Mouse (Mus musculus) layer of hippocampus, adult 8-10 months (tissue): Measurements from ENCODE around the gene Pdzd7. TPM values are rescaled to one million over a fixed set of nuclear protein-coding genes. Genes with fewer than 3 reads are reported as not detected.
A peak's percentile ranks its signal among the peaks of the same experiment; 100 is the strongest.

Experiments
- DNase-seq, 2 experiments: peaks; one replicate each; pipeline ENCODE4 v3.0.0; 2022; ENCODE audit warnings: low spot score in 2 of 2
- total RNA-seq, 4 experiments: library from RNA; stranded (reverse); gene quantifications; 2 replicates each; pipeline ENCODE4 v1.2.4; 2022

Pdzd7 gene
- total RNA-seq, 4 experiments from 2014 or later = 3.1 to 3.8 (median 3.4) TPM

GRCm38 (mm10) chr19:45013581-45014225, 31.8 kb downstream of the Pdzd7 start:
- no peak for DNase-seq

- DNase-seq = no peak
Measured at GRCm38 (mm10) chr19:45012636-45013035, 32.9 kb downstream of the Pdzd7 start.

GRCm38 (mm10) chr19:45012219-45012618, 33.3 kb downstream of the Pdzd7 start:
- no peak for DNase-seq

- DNase-seq = no peak
Measured at GRCm38 (mm10) chr19:45010646-45011045, 34.9 kb downstream of the Pdzd7 start.

GRCm38 (mm10) chr19:45007425-45008191, 37.9 kb downstream of the Pdzd7 start:
- DNase-seq = no peak

- DNase-seq = no peak
Measured at GRCm38 (mm10) chr19:45007021-45007420, 38.5 kb downstream of the Pdzd7 start.

- DNase-seq = peak; percentile 95
Measured at GRCm38 (mm10) chr19:45005957-45006712, 39.4 kb downstream of the Pdzd7 start, which contains the start of gene Mrpl43. TSS of gene Mrpl43 (minus strand) at chr19:45006442.

- no peak for DNase-seq
Measured at GRCm38 (mm10) chr19:45005444-45005843, 40.1 kb downstream of the Pdzd7 start, which contains the start of gene Twnk. TSS of gene Twnk (plus strand) at chr19:45005663.

GRCm38 (mm10) chr19:45003740-45004516, 41.6 kb downstream of the Pdzd7 start:
- no peak for DNase-seq

- DNase-seq = no peak
Measured at GRCm38 (mm10) chr19:45002301-45002700, 43.2 kb downstream of the Pdzd7 start.

GRCm38 (mm10) chr19:44999647-45000046, 45.9 kb downstream of the Pdzd7 start:
- DNase-seq = no peak

- no peak for DNase-seq
Measured at GRCm38 (mm10) chr19:44997786-44998185, 47.7 kb downstream of the Pdzd7 start.

GRCm38 (mm10) chr19:44992712-44993111, 52.8 kb downstream of the Pdzd7 start:
- peak in 1 of 2 experiments; percentile 6 for DNase-seq

GRCm38 (mm10) chr19:44992246-44992645, 53.3 kb downstream of the Pdzd7 start:
- peak in 1 of 2 experiments; percentile 11 for DNase-seq

- peak in 1 of 2 experiments; percentile 3 for DNase-seq
Measured at GRCm38 (mm10) chr19:44991031-44991430, 54.5 kb downstream of the Pdzd7 start.

- peak in 1 of 2 experiments; percentile 6 for DNase-seq
Measured at GRCm38 (mm10) chr19:44989567-44990495, 55.7 kb downstream of the Pdzd7 start.

GRCm38 (mm10) chr19:44988831-44989566, 56.5 kb downstream of the Pdzd7 start, which contains the start of gene Sema4g:
TSS of gene Sema4g (plus strand) at chr19:44989101.
- DNase-seq = peak in 1 of 2 experiments; percentile 7

GRCm38 (mm10) chr19:44988321-44988720, 57.2 kb downstream of the Pdzd7 start:
- DNase-seq = no peak

- peak; percentile 56 to 66 for DNase-seq
Measured at GRCm38 (mm10) chr19:44987851-44988250, 57.7 kb downstream of the Pdzd7 start.
